Mouse (Mus musculus) activated CD4-positive, CD25-positive, alpha-beta regulatory T cell, adult 9 weeks (primary cell): Measurements from ENCODE around the gene 1700012B07Rik. TPM values are rescaled to one million over a fixed set of nuclear protein-coding genes. Genes with fewer than 3 reads are reported as not detected.

Experiments used
- polyA plus RNA-seq: library from polyadenylated mRNA; unstranded; fragments of 100-300 nt; shearing (Covaris generic); gene quantifications from one replicate; pipeline ENCODE4 v1.2.1, GENCODE M21; 2017

Gene 1700012B07Rik
- polyA plus RNA-seq = 0.33 TPM

GRCm38 (mm10) chr11:109827946-109828345 is at the start of gene 1700012B07Rik:
Gene 1700012B07Rik, minus strand, starts transcription at chr11:109828046.

Other genes starting within 250 kb of the 1700012B07Rik start
- 0.32 TPM for gene Wipi1, start 216.1 kb downstream of the 1700012B07Rik start, polyA plus RNA-seq
- 528 TPM for gene Prkar1a, start 178.6 kb downstream of the 1700012B07Rik start, polyA plus RNA-seq
- gene Fam20a, start 105.8 kb downstream of the 1700012B07Rik start, polyA plus RNA-seq = 1.6 TPM
- not detected for gene Abca8b, start 167.8 kb upstream of the 1700012B07Rik start, polyA plus RNA-seq